Mouse (Mus musculus) lung, adult 2 months (tissue): ENCODE data around the gene Mylip. TPM values are rescaled to one million over a fixed set of nuclear protein-coding genes. Genes with fewer than 3 reads are reported as not detected.

Source experiments
- DNase-seq: peaks from one replicate; pipeline ENCODE4 v3.0.0; 2022
- H3K4me1 ChIP-seq: fragments of 200-500 bp; 2 replicates; pipeline ENCODE4 v1.6.1; 2011; ENCODE audit warnings: low read length; ENCODE audit not compliant: control insufficient read depth, insufficient read depth
- H3K4me3 ChIP-seq: fragments of 200-500 bp; replicated peaks from 2 replicates; pipeline ENCODE3; 2011; ENCODE audit warnings: low read depth, mild to moderate bottlenecking, control low read depth, low read length; ENCODE audit errors: extremely low read depth
- CTCF ChIP-seq: fragments of 200-500 bp; IDR thresholded peaks from 2 replicates; pipeline ENCODE4 v1.5.1; 2011; ENCODE audit warnings: mild to moderate bottlenecking, low read length, control low read depth; ENCODE audit not compliant: insufficient read depth
- POLR2A ChIP-seq: fragments of 200-500 bp; IDR thresholded peaks from 2 replicates; pipeline ENCODE4 v1.6.1; 2011; ENCODE audit warnings: low read depth, mild to moderate bottlenecking, control low read depth, low read length, borderline replicate concordance; ENCODE audit errors: extremely low read depth
- WGBS: fragments of 180-500 bp; shearing (Covaris S2); methylation state at CpG from one replicate; pipeline ENCODE4 v1.1.7; 2018; 5-methylcytosine and 5-hydroxymethylcytosine counted together
- polyA plus RNA-seq: library from polyadenylated mRNA; depleted of rRNA; stranded (reverse); fragments of >200 nt; gene quantifications from 2 replicates; pipeline ENCODE4 v1.2.3, GENCODE M21; 2012

The Mylip gene
- polyA plus RNA-seq, 1 experiment, result 27.1 TPM

DNA sequence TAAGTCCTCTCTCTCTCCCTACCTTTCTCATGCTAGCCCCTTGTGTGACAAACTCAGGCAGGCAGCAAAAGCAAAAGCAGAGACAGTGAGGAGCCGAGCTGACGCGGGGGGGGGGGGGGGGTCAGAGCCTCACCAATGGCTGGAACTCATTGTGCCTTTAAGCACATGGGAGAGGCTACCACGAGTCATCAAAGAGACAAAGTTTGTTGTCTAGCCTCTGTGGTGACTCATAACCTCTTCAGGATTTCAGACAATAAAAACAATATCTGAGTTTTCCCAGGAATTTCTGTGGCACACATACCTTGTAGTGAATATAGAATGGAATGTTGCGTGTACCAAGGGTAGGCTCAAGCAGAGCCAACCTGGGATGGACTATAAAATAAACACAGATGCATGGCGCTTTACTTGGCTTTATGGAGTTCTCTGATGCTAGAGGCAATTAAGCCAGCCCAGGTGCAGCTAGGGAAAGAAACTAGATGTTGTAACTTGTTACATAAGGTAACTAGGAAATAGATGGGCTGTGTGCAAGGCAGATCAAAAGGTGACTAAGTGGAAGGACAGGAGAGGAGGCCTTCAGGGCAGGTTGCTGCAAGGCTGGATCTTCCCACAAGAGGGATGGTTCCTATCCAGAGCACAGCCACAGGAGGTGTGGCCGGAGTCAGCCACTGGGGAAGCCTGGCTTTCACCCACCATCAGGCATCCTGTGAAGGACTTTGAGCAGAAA is 12.9 kb downstream of the Mylip start:
- no peak overlapping the region for H3K4me3 ChIP-seq
- WGBS, result 67% methylated on average over 7 of the region's 7 CpGs
- no peak for DNase-seq
- H3K4me1 ChIP-seq, result peaks cover 5% of the 10 kb centered on the region; the same call in 1 of the 2 replicates
- TF ChIP-seq POLR2A, result no peak
- no peak for TF ChIP-seq CTCF

DNA sequence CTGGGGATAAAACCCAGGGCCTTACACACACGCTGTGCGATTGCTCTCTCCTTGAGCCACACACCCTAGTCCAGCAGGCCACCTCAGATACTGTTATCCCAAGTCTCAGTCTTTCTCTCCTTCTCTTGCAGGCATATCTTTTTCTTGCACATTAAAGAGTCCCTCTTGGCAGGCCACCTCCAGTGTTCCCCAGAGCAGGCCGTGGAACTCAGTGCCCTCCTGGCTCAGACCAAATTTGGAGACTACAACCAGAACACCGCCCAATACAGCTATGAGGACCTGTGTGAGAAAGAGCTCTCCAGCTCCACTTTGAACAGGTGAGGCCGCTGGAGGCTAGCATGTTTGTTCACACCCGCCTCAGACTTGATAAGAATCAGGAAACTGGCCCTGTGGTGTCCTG is 14.7 kb downstream of the Mylip start:
- H3K4me1 ChIP-seq, result 0 out of 2 replicates have a peak, but pooled peaks cover 2% of the 10 kb centered on the region
- TF ChIP-seq CTCF (no peak), POLR2A (no peak)
- no peak overlapping the region for H3K4me3 ChIP-seq
- peak; percentile 39 for DNase-seq
- 59% methylated on average over 6 of the region's 6 CpGs for WGBS

DNA sequence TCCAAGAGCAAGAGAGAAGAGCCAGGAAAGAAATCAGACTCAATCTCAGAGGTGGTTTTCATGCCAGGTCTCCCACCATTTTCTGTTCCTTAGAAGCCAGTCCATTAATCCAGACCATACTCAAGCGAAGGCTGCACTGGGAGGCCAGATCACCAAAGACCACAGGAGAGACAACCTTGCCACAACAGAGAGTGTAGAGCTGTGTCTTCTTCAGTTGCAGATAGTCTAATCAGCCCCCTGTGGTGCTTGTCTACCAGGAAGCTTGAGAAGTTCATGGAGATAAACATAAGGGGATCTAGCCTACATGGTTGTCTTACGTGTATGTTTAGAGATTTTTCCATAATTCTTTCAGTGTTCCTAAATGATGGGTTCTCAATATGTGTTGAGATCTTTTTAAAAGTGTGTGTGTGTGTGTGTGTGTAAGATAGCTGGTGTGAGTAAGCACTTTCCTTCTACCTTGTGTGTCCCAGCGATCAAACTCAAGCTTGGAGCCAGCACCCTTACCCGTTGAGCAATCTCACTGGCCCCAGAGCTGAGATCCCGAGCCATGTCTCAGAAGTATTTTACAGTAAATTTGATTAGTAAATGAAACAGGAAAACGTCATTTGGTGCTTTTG is 15.8 kb downstream of the Mylip start:
- WGBS, result 95% methylated on average over 6 of the region's 6 CpGs
- Histone ChIP-seq H3K4me1 (0 out of 2 replicates have a peak, but pooled peaks cover 2% of the 10 kb centered on the region), H3K4me3 (no peak overlapping the region)
- no peak for DNase-seq
- TF ChIP-seq CTCF, result no peak
- TF ChIP-seq POLR2A, result no peak

DNA sequence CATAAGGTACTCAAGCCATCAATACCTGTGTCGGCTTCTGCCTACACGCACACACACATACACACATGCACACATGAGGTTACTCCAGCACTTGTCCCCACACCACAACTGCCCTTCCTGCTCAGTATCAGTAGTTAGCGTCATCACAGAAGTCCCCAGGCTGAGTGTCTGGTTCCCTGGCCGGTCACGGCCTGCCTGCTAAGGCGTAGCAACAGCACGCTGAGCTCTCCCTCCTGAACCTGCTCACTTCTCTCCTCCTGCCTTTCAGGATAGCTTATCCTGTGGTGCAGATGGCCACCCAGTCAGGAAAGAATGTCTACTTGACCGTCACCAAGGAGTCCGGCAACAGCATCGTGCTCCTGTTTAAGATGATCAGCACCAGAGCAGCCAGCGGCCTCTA is 16.7 kb downstream of the Mylip start:
- DNase-seq, result no peak
- TF ChIP-seq CTCF (no peak), POLR2A (no peak)
- H3K4me3 ChIP-seq, result no peak overlapping the region
- 0 out of 2 replicates have a peak, but pooled peaks cover 2% of the 10 kb centered on the region for H3K4me1 ChIP-seq
- 95% methylated on average over 11 of the region's 11 CpGs for WGBS

DNA sequence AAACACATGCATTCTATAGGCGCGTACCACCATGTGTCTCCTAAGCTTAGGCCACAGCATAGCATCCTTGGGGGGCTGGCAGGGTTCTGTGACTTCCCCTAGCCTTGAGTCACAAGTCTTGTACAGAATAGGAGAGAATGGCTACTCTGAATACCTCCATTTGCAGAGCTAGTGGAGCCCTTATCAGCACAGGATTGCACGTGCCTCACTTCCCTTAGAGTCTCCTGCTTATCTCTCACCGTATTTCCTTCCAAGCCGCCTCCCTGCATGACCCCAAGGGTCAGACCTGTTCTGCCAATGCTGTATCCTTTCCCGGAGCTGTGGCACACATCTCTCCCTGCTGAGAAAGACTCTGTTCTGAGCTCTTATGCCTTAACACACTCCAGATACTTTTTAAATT is 17.2 kb downstream of the Mylip start:
- 0 out of 2 replicates have a peak, but pooled peaks cover 2% of the 10 kb centered on the region for H3K4me1 ChIP-seq
- no peak for DNase-seq
- no peak overlapping the region for H3K4me3 ChIP-seq
- 61% methylated on average over 6 of the region's 6 CpGs for WGBS
- TF ChIP-seq CTCF, result no peak
- TF ChIP-seq POLR2A, result no peak

DNA sequence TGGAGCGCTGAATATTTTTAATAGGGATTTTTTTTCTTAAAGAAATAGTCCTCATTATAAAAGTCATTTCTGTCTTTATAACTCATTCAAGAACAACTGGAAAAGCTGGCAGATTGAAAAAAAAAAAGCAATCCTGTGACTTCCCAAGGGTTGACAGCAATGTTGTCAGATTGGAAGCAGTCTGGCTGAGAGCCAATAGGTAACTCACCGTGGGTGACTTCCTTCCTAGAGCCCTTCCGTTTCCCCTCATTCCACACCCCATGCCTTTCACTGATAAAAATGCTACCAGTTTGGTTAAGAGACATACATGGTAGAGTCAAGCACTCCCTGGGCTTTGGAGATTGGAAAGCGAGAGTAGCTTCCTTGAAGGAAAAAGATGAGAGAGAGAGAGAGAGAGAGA is 21.4 kb downstream of the Mylip start:
- H3K4me3 ChIP-seq, result no peak overlapping the region
- 58% methylated on average over 4 of the region's 4 CpGs for WGBS
- DNase-seq, result no peak
- no peak for TF ChIP-seq POLR2A
- no peak for TF ChIP-seq CTCF
- H3K4me1 ChIP-seq, result 0 out of 2 replicates have a peak, but pooled peaks cover 2% of the 10 kb centered on the region

DNA sequence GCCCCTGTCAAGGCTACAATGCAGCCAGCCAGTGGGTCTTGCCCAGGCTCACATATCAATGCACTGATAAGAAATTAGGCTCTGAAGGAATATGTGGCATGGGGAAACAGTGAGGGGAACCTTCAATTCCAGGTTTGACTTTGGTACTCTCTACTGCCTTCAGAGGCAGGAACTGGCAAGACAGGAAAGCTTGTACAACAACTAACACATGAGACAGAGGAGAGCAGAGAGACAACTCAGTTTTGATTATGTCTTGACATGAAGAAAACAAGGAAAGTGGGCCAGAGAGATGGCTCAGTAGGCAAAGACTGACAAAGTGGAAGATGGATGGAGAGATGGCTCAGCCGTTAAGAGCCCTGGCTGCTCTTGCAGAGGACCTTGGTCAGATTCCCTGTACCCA is 23.5 kb downstream of the Mylip start:
- WGBS, result 95% methylated on average over 1 of the region's 1 CpGs
- H3K4me3 ChIP-seq, result no peak overlapping the region

DNA sequence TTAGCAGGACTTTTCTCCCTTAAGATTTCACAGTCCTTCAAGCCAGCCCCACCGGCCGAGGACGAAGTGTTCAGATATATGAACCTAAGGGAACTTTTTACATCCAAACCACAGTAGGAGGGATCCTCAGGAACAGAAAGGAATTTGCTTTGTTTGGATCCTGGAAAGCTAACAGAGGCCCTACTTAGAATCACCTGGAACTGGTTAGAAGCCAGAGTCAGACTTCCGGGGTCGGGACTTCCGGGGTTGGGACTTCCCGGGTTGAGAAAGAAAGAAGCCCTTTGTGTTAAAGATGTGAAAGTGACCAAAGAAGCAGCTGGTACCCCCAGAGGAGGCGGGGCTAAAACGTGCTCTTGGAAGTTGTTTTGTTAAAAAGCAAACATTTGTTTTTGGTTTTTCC is 24.5 kb downstream of the Mylip start:
- DNase-seq, result no peak
- H3K4me1 ChIP-seq, result 0 out of 2 replicates have a peak, but pooled peaks cover 2% of the 10 kb centered on the region
- no peak overlapping the region for H3K4me3 ChIP-seq
- TF ChIP-seq POLR2A, result no peak
- TF ChIP-seq CTCF, result no peak
- 55% methylated on average over 9 of the region's 9 CpGs for WGBS

More for the DNA sequence above, 23.5 kb downstream of the Mylip start:
- 0 out of 2 replicates have a peak, but pooled peaks cover 2% of the 10 kb centered on the region for H3K4me1 ChIP-seq
- no peak for DNase-seq
- TF ChIP-seq CTCF, result no peak
- no peak for TF ChIP-seq POLR2A

DNA sequence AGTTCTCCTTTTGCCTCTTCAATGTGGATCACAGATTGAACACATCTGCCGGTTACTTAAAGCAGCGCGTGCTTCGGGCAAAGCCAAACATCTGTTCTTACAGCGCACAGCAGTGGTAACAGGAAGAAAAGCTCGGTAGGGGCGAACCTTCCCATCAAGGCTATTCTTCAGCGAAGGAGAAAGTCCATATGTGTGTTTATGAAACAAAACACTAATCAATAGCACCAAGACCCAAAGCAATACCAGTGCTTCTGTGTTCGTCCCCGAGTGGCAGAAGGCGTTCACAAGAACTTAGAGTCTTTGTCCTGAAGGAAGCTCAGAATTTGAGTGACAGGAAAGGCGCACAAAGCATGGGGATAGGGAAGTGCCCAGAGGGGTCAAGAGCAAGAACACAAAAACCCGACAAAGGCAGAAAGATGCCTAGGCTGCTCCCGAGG is 27.1 kb downstream of the Mylip start:
- no peak for DNase-seq
- Histone ChIP-seq H3K4me3 (no peak overlapping the region), H3K4me1 (0 out of 2 replicates have a peak, but pooled peaks cover 2% of the 10 kb centered on the region)
- TF ChIP-seq CTCF, result no peak
- TF ChIP-seq POLR2A, result no peak
- WGBS, result 37% methylated on average over 14 of the region's 14 CpGs
